Mouse (Mus musculus) adipocyte (in vitro differentiated cells): ENCODE data around the gene Ugt1a9.
"Not testable (repeated sequence)": the region's sequence is repeated elsewhere in the genome, so short reads cannot be mapped to it uniquely, and the experiment has no call there.

Experiments used
- DNase-seq: peaks from one replicate; pipeline ENCODE4 v3.0.0-alpha.2; 2016; ENCODE audit warnings: low spot score

Gene Ugt1a9

DNA sequence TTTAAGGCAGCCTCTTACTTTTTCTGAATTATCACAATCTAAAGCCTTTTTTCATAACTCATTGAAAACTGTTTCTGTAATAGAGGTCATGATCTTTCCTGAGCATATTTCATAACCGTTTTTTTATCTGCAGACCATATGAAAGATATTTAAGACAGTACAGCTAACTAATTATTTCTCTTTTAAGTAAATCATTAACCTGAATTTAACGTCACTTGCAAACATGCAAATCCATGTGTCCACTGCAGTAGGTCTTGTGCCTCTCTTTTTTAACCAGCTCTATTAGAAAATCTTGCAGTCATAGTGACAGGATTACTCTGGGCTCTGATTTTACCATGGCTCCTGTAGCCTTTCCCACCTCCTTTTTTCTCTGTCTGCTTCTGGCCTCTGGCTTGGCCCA, at the start of gene Ugt1a9:
Gene Ugt1a9 (plus strand): TSS at position 306 of the 400 bp plus-strand sequence.
- no peak for DNase-seq

DNA sequence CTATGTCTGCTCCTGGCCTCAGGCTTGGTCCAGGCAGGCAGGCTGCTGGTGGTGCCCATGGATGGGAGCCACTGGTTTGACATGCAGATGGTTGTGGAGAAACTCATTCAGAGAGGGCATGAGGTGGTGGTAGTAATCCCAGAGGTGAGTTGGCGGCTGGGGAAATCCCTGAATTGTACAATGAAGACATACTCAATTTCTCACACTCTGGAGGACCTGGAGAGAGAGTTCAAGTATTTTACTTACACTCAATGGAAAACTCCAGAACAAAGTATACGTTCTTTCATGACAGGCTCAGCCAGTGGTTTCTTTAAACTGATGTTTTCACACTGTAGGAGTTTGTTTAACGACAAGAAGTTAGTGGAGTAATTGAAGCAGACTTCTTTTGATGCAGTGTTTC, 45.4 kb upstream of the Ugt1a9 start:
- DNase-seq: not testable (repeated sequence)

DNA sequence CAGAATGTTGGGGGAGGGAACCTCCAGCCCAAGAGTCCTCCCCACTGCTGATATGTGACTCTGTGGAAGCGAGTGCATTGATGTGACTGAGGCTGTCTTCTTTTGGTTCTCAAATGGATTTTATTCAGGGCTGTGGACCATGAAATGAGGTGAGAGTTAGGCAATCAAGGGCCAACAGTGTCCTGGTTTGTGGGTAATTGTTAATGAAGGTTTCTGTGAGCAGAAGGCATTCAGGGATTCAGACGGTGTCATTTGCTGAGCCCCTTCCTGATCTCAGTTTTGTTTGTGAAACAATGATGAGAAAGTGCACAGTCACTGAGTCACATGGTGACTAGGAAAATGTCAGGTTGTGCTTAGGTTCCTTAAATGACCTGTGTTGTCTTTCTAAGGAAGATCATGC, 27.6 kb upstream of the Ugt1a9 start:
- DNase-seq: not testable (repeated sequence)

DNA sequence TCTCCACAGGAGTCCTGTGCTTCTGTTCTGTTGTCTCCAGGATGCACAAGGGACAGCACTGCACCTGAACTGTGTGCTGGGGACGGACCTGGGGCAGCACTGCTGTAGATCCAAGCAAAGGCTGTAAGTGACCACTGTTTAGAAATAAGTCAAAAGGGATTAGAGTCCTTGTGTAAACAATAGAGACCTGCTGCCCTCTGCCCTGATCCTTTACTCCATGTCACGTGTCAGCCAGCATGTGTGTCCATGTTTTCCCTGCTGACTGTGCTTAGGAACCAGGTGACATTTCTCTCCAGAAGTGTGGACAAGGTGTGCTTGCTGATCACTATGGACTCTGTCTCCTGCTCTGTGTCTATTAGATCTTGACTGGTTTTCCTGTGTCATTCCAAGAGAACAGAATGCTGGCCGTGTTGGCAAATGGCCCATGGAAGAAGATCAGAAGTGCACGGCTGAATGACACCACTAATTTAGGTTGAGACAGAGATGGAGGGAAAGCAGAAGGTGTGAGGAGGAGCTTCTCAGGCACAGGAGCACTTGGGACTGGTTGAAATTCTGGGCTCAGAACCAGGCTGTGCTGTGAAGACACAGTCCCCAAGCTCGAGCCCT, 25.7 kb upstream of the Ugt1a9 start:
- DNase-seq: not testable (repeated sequence)

DNA sequence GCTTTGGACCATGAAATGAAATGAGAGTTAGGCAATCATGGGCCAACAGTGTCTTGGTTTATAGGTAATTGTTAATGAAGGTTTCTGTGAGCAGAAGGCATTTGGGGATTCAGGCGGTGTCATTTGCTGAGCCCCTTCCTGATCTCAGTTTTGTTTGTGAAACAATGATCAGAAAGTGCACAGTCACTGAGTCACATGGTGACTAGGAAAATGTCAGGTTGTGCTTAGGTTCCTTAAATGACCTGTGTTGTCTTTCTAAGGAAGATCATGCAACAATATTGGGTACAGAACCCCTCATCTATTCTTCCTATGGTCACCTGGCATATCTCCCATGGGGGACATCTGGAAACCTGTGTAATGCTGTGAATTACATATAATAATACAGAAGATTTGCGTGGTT, 23.2 kb upstream of the Ugt1a9 start:
- DNase-seq: not testable (repeated sequence)

DNA sequence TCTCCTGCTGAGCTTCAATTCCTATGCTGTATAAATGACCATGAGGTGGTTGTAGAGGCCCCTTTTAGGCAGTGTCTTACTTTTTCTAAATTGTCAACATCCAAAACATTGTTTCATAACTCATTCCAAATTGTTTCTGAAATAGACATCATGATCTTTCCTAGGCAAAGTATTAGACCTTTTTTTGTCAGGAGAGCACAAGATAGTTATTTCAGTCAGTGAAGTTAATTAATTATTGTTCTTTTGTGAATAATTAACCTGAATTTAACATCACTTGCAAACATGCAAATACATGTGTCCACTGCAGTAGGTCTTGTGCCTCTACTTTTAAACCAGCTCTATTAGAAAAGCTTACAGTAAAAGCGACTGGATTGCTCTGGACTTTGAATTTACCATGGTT, 15.5 kb upstream of the Ugt1a9 start, which contains the start of gene Ugt1a10:
Gene Ugt1a10 (plus strand): TSS at position 301 of the 400 bp plus-strand sequence.
- DNase-seq: no peak

DNA sequence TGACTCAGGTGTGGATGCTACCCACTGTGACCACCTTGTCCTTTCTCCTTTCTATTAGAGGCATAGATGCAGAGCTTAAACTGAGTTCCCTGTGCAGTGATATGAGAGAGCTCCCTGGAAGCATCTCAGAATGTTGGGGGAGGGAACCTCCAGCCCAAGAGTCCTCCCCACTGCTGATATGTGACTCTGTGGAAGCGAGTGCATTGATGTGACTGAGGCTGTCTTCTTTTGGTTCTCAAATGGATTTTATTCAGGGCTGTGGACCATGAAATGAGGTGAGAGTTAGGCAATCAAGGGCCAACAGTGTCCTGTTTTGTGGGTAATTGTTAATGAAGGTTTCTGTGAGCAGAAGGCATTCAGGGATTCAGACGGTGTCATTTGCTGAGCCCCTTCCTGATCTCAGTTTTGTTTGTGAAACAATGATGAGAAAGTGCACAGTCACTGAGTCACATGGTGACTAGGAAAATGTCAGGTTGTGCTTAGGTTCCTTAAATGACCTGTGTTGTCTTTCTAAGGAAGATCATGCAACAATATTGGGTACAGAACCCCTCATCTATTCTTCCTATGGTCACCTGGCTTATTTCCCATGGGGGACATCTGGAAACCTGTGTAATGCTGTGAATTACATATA, 4.0 kb upstream of the Ugt1a9 start:
- DNase-seq: not testable (repeated sequence)

DNA sequence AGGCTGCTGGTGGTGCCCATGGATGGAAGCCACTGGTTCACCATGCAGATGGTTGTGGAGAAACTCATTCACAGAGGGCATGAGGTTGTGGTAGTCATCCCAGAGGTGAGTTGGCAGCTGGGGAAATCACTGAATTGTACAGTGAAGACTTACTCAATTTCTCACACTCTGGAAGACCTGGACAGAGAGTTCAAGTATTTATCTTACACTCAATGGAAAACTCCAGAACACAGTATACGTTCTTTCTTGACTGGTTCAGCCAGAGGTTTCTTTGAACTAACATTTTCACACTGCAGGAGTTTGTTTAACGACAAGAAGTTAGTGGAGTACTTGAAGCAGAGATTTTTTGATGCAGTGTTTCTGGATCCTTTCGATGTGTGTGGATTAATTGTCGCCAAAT, 302 bp downstream of the Ugt1a9 start:
- DNase-seq: no peak

DNA sequence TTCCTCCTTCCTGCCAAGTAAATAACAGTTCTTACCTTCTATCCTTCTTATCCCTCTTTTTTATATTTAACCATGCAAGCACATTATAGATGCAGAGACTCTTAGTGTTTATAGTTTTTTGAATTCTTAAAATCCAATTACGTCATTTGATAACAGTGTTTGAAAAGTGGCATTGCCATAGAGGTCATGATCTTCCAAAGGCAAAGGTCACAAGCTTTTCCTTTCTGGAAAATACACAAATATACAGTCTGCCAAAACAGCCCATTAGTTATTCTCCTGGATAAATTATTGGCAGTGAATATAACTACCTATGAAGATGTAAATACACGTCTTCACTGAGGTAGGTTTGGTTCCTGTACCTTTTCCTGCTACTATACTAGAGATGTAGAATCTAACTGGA, 3.9 kb downstream of the Ugt1a9 start:
- DNase-seq: no peak

DNA sequence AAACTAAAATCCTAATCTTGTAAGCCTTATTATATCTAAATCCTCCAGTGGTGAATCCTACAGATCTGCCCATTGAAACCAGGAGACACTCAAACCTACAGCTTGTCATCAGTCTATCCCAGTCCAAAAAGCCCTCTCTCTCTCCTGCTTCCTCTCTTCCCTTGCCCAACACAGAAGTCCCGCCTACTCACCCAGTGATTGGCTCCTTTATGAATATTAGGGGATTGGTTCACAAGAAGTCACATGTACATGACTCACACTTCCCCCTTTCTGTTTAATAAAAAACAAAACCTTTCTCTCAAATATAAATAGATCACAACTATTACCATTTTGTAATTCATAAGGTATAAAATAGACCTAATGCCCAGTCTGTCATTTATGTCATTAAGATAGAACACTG, 6.5 kb downstream of the Ugt1a9 start:
- no peak for DNase-seq

DNA sequence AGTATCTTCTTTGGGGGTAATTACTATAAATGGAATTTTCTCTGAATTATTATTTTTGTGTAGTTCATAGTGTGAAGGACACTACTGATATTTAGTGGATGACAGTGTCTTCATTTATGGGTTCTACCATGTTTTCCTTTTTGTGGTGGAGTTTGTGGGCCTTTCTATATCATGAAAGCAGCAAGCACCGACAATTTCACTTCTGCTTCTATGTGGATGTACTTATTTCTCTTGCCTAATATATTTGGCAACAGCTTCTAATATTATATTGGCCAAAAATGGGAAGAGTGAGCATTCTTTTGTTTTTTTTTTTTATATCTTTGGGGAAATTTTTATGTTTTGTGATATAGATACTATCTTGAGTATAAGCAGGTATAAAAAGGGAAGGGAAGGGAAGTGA, 11.1 kb downstream of the Ugt1a9 start:
- no peak for DNase-seq

DNA sequence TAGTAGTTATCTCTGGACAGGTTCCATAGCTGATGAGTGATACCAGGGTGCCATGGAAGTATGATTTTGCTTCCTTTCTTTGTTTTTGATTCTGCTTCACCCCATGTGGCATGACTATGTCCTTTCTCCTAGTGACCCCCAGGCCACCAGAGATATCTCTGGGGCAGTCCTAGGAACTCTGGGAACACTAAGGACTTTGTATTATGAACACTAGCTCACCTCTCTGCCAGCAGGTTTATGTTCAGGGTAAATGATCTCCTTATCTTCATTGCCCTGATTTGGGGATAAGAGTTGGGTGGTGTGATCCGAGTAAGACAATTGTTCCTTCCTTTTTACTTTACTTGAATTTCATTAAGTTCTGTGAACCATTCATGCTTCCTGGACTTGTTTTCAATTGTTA, 15.5 kb downstream of the Ugt1a9 start:
- no peak for DNase-seq

DNA sequence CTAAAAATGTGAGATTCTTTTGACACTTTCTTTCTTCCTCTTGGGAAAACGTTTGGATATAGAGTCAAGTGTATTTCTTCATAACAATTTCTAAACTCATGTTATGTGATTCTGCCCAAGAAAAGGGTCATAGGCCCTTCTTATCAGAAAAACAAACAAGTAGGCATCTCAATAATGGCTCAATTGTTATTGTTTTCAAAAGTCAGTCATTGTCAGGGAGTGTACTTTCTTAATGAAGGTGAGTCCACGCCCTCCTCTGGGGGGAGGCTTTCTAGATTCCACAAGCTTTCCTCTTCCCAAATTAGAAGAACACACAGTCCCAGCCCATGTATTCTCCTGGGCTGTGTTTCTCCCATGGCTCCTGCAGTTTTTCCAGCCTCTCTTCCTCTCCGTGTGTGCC, 16.9 kb downstream of the Ugt1a9 start, which contains the start of gene Ugt1a8:
Gene Ugt1a8 (plus strand): TSS at position 301 of the 400 bp plus-strand sequence.
- DNase-seq: peak; percentile 85

DNA sequence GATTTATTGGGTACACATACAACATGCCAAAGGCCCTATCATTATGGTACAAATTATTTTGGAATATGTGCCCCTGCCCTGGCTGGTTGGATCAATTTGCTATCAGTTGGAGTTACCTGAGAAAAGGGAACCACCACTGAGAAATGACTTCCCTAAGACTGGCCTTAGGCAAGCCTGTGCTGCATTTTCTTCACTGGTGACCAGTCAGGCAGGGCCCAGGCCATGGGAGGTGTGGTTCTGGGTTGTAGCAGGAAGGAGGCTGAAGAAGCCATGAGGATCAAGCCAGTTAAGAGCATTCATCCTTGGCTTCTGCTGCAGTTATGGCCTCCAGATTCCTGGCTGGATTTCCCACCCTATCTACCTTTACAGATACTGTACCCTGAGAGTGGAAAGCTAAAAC, 21.7 kb downstream of the Ugt1a9 start:
- DNase-seq: no peak

DNA sequence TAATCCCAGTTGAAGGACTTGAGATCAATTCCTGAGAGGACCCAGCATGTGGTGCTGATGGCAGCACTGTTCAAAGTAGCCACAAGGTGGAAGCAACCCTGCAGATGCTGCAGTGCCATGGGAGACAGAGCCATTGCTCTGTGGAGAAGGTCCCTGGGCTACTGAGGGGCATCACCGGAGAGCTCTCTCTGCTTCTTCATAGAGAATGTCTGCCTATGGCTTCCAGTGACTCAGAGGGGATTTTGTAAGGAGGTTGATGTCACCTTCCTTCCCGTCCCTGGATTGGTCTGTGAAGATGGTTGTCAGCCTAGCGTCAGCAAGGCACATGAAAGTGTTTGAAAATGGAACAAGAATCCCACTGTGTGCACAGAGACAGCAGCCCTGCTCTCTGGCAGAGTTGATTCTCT, 23.7 kb downstream of the Ugt1a9 start:
- peak; percentile 70 for DNase-seq

DNA sequence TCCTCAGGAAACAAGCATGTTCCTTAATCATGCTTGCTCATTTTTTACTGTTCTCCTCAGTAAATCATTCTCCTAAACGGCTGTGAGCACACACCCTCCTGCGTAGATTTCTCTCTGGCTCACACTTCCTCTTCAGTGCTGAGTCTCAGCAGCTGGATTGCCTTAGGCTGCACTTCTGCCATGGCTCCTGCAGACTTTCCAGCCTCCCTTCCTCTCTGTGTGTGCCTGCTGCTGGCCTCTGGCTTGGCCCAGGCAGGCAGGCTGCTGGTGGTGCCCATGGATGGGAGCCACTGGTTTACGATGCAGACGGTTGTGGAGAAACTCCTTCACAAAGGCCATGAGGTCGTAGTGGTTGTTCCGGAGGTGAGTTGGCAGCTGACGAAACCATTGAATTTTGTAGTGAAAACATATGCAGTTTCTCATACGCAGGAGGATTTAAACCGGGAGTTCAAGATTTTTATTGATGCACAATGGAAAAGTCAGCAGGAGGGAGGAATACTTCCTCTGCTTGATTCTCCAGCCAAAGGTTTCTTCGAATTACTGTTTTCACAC, 24.4 kb downstream of the Ugt1a9 start, which contains the start of gene Ugt1a7c:
Gene Ugt1a7c (plus strand): TSS at position 122 of the 552 bp plus-strand sequence.
- peak; percentile 45 for DNase-seq

DNA sequence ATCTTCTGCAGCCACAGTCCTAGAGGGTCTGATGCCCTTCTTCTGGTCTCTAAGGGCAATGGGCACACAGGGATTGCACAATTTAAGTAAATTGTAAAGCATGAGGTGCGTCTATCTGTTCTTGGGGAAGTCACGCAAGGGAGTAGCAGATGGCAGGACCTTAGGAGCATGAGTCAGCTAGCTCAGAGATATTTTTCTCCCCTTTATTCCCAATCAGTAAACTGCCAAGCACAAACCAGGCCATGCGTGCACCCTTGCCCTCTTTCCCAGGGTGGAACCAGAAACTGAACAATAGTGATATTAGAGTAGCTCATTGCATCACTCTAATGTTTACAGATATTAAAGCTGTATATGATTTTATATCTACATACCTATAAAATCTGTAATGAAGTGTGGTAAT, 27.9 kb downstream of the Ugt1a9 start:
- peak; percentile 93 for DNase-seq

DNA sequence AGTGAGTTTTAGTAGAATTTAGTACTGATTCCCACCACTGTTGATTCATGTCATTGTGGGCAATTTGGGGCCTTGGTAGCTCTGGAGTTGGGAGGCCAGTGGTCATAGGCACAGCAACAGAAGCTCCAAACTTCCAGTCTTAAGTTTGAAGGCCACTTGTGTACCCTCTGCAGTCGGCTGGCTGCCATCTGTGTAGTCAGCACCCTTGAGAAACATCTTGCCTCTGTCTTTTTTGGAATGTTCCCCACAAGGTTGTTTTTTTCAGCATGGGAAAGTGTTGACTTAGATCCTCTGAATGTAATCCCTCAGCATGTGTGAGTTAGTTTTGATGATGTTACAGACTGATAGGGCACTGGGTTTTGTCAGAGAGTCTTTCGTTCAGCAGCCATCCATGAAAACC, 29.1 kb downstream of the Ugt1a9 start:
- DNase-seq: peak; percentile 99

DNA sequence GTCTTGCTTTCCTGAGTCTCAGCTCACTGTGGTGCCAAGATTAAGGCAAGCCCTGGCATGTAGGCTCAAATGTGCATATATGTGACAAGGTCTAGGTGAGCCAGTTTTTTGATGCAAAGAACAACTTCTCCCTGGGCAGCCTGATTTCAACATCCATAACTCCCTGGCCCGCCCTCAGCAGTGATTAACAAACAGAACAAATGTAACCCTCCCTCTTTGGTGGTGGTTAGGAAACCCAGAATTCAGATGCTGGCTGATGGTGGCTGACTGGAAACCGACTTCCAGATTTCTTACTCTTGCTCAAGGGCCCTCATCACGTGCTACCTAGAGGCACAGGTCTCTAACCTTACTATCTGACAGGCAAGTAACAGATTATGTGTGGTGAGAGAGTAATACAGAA, 32.4 kb downstream of the Ugt1a9 start, which contains the start of gene Ugt1a6b:
Gene Ugt1a6b (plus strand): TSS at position 234 of the 400 bp plus-strand sequence.
- peak; percentile 79 for DNase-seq

DNA sequence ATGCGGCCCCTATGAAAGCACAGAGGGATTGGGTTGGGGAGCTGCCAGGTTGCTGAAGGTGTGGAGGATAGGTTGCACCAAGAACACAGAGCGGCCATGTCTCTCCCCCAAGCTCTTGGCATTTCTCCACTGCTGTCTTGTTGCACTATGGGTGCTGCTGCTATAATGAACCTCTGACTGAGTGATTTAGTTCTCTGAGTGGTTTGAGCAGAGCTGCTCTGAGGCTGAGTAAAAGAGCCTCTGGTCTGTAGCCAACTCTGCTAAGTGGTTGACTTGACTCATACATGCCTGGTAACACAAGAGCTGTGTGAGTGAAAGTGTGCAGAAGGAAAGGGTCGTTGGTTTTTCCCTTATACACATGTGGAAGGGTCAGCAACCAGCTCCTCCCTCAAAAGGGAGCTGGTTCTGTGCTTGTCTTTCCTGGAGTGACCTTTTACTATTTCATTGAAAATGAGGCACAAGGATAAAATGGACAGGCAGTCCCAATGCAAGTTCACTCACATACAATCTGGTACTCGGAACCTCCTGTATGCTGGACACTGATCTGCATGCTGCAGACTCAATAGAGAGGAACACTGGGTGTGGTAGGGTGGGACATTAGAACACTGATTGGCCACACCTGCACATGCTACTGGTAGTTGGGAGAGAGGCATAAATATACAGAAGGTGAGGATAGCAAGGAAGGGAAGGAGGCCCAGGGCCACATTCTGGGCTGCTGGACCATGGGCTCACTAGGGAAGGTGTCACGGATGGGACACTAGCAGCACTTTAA, 33.3 kb downstream of the Ugt1a9 start:
- peak; percentile 84 for DNase-seq

DNA sequence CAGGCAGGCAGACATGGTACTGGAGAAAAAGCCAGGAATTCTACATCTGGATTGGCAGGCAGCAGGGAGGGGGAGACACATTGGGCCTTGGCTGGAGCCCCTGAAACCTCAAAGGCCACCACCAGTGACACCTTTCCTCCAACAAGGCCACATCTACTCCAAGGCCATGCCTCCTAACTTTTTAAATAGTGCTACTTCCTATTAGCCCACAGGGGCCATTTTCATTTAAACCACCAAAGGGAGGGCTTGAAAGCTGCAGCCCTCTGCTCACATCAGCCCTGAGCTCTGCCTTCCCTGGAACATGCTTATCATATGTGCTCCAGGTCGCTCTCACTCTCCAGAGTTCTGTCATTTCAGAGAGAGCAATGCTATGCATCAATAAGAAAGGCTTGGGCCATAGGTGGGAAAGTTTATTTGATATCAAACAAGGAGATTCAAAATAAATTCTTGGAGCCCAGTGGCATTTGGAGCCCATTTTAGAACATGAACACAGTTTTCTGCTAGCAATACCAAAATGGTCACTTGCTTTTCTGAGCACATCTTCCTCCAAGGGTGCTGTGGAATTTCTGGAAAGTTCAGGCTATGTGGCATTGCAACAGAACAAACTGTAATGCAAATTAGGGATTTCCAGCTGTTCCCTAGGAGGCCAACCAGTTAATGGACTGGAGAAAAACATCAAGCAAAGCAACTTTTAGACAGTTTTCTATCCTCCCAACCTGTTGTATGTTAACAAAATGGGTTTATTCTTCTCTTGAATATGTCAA, 34.2 kb downstream of the Ugt1a9 start:
- DNase-seq: peak; percentile 83

DNA sequence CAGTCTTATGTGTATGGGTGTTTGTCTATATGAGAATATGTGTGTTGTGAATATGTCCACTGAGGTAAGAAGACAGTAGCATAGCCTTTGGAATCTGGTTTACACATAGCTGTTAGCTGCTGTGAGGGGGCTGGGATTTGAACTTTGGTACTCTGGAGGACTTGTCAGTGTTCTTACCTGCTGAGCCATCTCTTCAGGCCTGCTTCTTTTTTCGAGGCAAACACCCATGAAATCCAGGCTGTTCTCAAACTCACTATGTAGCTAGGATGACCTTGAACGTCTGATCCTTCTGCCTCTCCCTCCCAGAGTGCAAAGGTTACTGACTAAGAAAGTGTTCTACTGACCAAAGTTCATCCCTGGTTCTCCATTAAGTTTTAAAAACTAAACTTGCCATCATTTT, 35.1 kb downstream of the Ugt1a9 start:
- DNase-seq: peak; percentile 42
